Mouse (Mus musculus) layer of hippocampus, adult 18-20 months (tissue): ENCODE measurements around the gene Fam240a. TPM values are rescaled to one million over a fixed set of nuclear protein-coding genes. Genes with fewer than 3 reads are reported as not detected.

Experiments
- DNase-seq, 2 experiments: peaks; one replicate each; pipeline ENCODE4 v3.0.0; 2022; ENCODE audit warnings: low spot score in 2 of 2
- long read RNA-seq: library from polyadenylated mRNA; stranded (forward); transcript quantifications from one replicate; pipeline ENCODE4 v2.0.0, GENCODE M21; 2021
- total RNA-seq, 2 experiments: library from RNA; stranded (reverse); gene quantifications; 2 replicates each; pipeline ENCODE4 v1.2.3; 2021

Gene Fam240a
- total RNA-seq: not detected
- long read RNA-seq: 0 reads

DNA sequence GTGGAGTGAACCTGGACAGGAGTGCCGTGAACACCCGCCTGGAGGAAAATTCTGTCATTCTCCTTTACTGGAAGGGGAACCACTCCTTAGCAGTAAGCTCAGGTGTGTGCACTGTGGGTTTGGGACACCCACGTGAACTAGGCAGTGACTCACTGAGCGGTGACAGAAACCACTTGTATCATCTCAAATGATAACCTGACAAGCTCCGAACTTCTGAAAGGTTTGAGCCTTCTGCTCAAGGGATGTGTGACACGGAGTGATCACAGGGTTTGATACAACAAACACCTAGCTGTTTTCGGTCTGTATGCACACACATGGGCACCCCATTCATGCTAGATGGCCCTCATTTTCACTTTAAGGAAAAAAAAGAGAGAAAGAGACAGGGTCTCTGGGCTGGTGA, at the start of gene Fam240a:
Gene Fam240a, minus strand, starts transcription at position 76 of the 400 bp plus-strand sequence.
- no peak for DNase-seq

- no peak for DNase-seq
Measured at GRCm38 (mm10) chr9:110965910-110966231, 49.2 kb upstream of the Fam240a start.

GRCm38 (mm10) chr9:110965062-110965909, 48.6 kb upstream of the Fam240a start:
- no peak for DNase-seq

DNA sequence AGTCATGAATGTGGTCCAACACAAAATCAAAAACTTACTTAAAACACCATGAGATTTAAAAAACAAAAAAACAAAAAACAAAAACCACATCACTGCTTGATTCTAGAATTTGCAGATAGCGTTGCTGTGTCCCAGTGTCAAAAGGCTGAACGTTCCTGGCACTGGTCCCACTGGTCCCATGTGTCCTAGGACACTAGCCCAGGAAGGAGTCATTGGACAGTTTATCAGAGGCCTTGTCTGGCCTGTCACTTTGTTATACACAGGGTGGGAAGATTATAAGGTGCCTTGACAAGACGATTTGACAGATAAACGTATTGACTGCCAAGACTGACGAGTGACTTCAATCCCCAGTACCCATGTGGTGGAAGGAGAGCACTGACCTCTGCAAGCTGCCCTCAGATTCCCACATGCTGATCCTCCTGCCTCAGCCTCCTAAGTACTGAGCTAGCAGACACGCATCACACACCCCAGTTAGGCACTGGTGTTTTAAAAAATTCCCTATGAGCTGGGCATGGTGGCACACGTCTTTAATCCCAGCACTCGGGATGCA, 47.0 kb upstream of the Fam240a start:
- no peak for DNase-seq

DNA sequence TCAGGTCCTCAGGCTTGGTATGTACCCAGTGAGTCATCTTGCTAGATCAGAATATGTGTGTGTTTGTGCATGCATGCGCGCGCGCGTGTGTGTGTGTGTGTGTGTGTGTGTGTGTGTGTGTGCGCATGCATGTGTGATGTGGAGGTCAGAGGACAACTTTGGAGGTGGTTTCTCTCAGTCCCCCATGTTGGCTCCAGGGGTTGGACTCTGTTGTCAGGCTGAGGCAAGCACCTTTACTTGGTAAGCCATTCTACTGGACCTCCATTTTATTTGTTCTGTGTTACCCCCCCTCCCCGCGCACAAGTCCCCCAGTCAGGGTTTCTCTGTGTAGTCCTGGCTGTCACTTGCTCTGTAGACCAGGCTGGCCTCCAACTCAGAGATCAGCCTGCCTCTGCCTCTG, 44.7 kb upstream of the Fam240a start:
- no peak for DNase-seq

DNA sequence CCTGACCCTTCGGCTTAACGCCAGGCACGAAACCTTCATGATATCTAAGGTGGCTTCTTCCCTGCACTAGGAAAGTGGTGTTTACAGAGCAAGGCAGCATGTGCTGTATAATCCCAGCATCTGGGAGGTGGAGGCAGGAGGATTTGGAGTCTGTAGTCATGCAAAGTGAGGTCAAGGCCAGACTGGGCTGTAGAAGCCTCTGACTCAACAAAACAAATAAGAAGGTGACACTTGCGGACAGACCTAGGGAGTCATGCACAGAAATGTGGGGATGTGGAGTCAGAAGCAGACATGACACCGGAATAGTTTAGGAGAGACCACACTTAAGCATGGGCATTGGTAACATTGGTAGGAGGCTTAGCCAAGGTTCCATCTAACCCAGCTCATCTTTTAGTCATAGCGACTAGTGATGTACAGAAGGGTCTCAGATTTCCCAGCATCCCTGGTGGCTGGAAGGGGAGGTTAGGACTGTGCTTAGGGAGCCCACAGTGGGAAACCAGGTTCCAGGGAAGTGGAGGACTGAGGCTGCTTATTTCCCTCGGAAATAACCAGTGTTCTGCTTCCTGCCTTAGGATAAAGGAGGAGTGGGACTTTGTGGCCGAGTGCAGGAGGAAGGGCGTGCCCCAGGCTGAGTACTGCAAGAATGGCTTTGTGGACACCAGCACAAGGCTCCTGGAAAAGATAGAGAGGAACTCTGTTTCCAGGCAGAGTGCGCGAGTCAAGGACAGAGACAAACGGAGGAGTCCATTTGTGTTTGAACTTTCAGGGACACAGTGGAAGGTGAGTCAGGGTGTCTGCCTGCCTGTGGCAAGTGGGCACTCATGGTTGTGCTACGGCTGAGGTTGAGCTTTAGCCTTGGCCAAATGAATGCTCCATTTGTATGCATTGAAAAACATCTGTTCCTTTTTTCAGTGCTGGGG, 43.8 kb upstream of the Fam240a start:
- no peak for DNase-seq

DNA sequence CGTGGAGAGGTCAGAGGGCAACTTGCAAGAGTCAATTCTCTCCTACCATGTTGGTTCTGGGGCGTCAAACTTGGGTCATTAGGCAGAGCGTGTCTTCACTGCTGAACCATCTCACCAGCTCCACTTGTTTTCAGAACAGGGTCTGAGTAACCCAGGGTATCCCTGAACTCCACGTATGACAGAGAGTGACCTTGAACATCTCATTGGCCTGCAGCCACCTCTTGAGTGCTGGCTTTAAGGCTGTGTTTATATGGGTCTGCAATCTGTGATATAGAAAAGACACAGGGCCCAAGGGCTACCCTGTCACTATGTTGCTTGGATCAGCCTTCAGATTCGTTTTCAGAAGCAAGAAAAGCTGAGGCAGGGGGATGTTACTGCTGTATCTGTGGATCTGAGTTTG, 43.0 kb upstream of the Fam240a start:
- DNase-seq: no peak

DNA sequence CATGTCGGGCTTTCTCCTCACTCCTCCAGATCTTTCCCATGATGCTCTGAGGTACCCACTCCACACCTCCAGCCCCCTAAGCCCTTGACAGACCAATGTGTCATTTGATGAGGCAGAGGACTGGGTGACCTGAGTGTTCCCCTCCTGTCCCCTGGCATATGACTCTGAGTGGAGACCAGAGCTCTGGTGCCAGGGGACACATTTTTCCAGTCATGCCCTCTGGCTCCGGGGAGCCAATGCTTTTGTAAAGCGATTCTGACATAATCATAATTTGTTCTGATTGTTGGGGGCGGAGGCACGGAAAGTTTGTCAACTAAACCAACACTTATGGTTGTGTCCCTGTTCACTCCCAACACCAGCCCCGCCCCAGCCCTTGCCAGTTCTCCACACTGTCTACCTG, 39.3 kb upstream of the Fam240a start:
- no peak for DNase-seq

- DNase-seq: no peak
Measured at GRCm38 (mm10) chr9:110954681-110955445, 38.2 kb upstream of the Fam240a start.

DNA sequence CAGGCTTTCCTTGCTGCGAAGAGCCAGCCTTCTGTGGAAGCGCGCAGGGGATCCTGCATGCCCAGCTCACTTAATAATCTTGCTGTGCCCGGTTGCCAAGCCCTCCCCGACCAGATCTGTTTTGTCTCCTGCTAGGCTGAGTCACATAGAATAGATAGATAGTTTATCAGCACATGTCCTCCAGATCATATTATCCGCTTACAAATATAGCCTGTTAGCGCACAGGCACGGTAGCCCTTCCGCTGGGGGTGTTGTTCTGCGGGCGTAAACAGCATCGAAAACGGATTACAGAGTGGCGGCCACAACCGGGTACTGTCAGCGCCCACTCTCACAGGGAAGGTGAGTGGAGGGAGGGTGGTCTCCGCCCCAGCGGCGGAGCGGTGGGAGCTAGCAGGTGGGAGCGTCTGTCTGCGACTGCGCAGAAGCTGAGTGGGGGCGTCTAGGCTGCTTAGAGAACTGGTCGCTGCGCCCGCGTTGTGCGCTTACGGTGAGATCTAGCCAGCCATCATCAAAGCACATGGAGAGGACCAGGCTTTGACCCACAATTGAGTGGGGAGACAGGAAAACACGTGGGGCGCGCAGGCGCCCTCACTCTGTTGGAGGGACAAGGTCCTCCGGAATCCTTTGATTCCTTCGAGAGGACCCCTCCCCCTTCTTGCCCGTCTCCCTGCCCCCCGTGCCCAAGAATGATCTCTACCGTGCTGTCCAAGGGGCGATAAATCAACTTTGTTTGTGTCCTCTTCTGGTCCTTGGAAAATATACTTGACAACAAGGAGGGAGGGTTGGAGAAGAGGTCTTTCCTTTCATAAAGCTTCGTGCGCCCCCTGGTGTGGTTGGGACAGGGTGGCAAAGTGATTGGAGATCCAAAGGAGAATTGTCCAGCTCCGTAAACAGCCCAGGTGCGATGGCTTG, 37.1 kb upstream of the Fam240a start:
- DNase-seq: peak; percentile 47 to 79

- no peak for DNase-seq
Measured at GRCm38 (mm10) chr9:110952931-110953549, 36.4 kb upstream of the Fam240a start.

DNA sequence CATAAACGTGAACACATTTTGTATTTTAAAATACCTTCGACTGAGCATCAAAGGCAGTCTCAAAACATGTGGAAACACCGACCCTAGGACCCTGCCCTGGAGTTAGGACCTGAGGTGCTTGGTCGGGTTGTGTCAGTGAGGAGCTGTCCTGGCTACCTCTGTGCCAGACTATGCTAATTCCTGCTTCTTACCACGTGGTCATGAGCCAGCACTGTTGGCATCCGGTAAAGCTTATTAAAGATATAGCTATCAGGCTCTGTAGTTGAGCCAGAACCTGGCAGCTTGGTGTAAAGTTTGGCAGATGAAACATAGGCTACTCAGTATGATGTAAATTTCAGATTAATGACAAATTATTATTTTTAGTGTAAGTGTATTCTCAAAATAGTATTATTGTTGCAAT, 35.7 kb upstream of the Fam240a start:
- DNase-seq: no peak

- DNase-seq: no peak
Measured at GRCm38 (mm10) chr9:110951866-110952265, 35.2 kb upstream of the Fam240a start.

- DNase-seq: no peak
Measured at GRCm38 (mm10) chr9:110951397-110951796, 34.7 kb upstream of the Fam240a start, which contains the start of gene Lrrc2. Gene Lrrc2, plus strand, starts transcription at chr9:110951545.

GRCm38 (mm10) chr9:110950109-110950508, 33.4 kb upstream of the Fam240a start:
- DNase-seq: no peak

DNA sequence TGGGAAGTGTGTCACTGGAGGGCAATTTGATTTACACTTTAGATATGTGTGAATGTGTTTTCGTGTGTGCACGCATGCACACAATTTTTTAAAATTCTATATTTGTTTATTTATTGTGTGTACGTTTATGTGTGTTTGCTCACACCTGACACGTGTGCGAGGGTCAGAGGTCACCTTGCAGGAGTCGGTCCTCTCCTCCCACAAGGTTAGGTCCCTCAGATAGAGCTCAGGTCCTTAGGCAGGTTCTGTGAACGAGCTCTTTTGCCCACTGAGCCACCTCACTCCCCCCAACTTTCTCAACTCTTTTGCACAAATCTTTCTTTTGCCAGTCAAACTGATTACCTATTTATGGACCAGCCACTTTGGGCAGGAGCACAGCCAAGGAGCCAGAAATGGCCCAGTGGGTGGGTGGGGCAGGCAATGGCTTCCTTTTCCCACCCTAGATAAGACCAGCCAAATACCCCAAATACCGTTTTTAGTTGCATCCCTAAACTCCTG, 32.2 kb upstream of the Fam240a start:
- no peak for DNase-seq

DNA sequence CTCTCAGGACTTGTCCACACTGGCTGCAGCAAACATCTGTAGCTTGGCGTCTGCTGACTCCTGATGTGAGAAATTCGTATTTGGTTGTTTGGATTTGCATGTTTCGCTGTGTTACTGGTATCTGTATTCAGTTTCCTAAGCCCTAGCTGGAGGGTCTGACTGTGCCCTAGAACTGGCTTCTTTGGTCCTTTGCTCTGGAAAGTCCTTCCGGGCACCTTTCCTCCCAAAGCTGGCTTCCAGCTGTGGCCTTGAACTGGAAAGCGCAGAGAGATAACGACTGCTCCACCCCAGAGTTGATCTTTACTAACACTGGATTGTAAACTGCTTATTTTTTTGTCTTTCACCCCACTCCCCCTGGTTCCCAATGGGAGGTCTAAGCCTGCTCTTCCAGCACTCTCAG, 31.2 kb upstream of the Fam240a start:
- DNase-seq: no peak

DNA sequence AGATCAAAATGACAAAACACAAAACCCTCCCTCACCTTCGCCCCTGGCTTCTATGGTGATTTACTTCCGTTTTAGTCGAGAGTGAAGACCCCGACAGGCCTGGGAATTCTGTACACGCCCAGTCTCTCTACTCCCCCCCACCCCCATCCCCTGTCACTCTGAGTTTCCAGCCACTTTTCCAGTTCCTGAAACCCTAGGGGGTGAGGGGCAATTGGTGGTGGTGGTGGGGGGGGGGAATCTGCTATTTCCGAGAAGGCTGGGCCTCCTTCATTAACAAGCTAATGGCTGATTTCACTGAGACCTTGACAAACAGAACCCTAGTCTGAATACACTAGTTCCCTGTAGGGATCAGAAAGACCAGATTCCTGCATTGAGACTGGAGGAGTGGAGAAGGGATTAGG, 30.6 kb upstream of the Fam240a start:
- DNase-seq: no peak

- DNase-seq: no peak
Measured at GRCm38 (mm10) chr9:110946548-110947044, 29.9 kb upstream of the Fam240a start.
